Mouse (Mus musculus) skeletal muscle tissue, adult 2 months (tissue): ENCODE data around the gene Slc12a7.
A peak's percentile ranks its signal among the peaks of the same experiment; 100 is the strongest.

Experiments used
- DNase-seq: peaks from one replicate; pipeline ENCODE4 v3.0.0-alpha.2; 2012; ENCODE audit warnings: low read depth, low spot score

The Slc12a7 gene

DNA sequence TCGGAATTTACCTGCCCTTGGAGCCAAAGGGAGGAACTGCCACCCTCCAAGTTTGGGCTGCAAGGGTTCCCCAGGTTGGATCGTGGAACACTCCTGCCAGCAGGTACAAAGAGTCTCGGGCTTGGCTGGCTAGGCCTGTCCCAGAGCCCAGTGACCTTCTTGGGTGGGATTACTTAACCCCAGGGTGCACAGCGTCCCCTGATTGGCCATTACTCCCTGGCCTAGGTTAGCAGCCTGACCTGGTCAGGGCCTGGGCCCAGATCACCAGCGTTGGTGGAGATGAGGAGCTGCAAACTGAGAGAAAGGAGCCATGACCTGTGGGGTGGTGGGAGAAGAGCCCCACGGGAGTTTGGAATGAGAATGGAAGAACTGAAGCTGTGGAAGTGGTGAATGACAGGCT lies 30.0 kb downstream of the Slc12a7 start:
- DNase-seq = no peak

DNA sequence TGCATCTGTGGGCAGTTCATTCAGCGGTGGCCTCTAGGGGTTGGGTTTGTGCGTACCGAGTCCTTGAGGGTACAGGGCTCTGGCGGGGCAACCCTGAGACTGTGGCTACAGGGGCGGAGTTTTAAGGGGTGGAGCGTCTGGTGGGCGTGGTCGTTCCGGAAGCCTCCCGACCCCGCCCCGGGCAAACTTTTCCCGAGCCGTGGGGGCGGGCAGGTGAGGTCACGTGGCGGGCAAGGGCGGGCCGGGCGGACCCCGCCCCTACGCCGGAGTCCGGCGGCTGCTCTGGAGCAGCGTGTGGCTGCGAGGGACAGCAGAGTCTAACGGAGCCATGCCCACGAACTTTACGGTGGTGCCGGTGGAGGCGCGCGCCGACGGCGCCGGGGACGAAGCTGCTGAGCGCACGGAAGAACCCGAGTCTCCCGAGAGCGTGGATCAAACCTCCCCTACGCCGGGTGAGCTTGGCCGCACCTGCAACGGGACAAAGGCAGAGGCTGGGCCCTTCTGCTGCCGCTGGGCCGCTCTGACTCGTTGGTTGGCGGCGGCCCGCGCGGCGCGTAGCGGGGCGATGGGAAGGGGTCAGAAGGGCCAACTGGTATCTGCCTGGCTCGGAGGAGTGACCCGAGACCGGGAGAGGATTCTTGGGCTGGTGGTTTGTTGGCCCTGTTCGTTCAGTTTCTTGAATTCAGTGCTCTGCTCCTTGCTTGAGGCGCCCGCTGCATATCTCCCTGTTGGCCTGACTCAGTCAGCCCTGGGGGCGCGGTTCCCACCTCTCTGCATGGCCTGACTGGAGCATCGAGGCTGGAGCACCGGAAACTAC lies 30.8 kb downstream of the Slc12a7 start:
- peak; percentile 63 for DNase-seq

DNA sequence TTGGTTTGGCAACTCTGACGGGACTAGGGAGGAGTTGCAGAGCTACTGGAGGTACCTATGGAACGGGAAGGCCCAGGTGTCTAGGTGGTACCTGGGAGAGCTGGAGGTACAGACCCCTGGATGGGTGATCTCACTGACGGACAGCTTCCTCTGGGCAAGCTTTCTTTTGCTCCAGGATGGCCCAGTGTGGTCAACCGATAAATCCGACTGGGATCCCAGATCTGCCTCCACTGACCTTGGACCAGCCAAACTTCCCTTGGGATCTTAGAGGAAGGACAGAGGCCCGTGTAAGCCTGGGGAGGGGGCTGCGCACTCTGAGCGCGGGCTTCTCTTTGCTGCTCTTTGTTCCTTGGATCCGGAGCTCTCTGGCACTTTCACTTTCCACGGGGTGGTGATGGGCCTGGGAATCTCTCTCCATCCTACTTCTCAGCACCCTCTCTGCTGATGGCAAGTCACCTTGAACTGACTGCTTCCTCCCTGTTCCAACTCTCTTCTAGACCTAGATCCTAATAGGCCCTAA lies 31.4 kb downstream of the Slc12a7 start:
- no peak for DNase-seq

DNA sequence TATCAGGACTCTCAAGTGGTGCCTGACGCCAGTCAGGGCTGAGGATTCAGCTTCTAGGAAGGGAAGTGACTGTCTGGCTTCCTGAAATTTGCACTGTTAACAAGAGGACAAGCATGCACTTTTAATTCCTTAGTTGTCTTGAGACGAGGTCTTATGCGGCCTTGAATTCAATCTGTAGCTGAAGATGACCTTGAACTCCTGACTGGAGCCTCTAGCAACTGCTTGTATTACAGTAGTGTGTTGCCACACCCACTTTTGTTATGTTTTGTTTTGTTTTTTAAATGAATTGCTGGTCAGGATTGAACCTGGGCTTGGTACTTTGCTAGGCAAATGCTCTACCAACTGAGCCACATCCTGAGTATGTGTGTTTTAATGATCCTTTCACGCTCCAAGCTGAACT lies 32.5 kb downstream of the Slc12a7 start:
- no peak for DNase-seq

DNA sequence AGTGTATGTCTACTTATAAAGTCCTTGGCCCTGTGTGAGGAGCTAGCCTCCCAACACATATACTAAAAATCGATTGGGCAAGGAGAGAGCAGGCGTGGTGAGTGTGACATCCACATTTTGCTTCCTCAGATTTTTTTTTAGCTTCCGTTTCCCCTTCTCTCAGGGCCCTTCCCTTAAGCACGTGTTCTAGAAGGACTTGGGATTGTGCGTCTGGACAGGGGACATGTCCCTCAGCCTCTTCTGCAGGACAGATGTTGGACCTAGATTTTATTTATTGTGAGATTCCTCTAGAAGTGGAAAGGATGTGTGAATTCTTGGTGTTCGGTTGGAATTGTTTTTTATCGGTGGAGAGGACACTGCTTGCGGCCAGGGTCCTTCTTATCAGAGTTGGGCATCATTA lies 34.3 kb downstream of the Slc12a7 start:
- no peak for DNase-seq

DNA sequence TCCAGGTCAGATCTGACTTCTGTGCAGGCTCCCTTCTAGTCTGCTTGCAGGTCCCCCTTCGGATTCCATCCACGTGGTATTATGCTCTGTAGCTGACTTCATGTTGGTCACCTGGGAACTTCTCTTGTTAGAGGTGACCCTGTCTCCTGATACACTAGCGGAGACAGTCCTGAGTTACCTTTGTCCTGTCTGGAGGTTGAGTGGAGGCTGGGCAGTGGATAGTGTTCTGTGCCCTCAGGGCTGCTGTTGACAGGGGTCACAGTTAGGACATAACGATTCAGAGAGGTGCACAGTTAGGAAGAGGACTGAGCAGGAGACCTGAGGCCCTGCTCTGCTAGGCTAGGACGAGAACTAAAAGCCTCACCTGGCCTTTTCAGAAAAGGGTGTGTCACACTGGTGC lies 34.9 kb downstream of the Slc12a7 start:
- DNase-seq = no peak

DNA sequence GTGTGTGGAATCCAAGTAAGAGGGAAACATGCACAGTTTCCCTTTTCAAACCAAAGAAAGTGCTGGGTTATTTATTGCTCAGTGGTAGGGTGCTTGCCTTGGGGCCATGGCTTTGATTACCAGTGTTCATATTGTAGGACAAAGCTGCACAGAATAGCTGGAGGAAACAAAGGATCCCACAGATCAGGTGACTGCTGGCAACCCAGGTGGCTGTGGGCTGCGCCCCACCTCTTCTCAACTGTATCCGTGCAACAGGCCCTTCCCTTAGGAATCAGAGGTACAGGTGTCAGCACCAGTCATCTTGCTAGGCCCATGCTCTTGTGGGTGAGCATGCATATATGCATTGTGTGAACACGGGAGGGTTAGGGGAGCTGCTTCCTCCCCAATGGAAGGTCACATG lies 35.4 kb downstream of the Slc12a7 start:
- DNase-seq = no peak

DNA sequence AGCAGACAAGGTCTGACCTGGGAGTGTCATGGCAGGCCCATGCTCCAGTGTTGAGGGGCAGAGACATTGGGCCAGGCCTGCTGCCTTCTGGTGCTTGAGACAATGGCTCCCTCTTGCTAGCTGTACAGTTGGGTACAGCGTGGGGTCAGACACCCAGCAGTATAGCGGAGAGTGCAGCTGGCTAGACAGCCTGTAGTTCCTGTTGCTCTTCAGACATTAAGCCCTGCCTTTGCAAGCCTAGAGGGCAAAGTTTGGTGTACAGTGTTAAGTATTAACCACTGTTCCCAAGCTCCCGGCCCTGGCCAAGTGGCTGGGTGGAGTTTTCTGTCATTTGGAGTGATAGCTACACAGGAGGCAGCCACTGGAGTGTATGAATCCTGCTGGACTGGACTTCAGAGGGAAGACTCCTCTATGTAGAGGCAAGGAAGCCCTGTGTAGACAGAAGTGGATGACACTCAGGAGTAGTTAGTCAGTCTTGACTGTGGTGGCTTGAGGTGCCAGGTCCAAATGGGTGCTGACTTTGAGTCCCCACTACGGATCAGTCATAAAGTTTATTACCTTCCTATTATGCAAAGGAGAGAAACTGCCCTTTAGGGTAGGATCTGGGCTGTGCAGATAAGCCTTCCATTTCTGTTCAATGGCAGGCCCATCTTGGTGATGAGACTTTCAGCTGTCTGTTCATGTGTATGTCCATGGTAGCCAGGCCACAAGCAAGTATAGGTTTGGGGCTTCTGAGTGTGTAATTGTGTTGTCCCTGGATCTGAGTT lies 37.2 kb downstream of the Slc12a7 start:
- DNase-seq = no peak

DNA sequence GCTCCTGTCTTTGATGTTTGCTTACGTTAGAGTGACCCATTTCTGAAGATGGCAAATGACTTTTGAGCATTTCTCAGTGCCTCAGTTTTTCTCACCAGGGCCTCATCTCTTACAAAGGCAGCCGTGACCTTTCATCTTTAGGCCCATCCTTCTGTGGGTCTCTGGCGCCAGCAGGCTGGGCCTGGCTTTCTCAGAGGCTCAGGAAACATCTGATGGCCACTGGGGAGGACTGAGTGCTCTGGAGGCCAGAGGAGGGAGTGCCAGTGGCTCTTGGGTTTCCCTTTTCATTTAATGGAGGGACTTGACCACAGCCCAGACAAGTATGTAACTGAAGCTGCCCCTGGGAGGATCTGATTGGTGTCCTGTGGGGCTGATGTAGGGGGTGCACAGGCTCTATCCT lies 38.2 kb downstream of the Slc12a7 start:
- no peak for DNase-seq

DNA sequence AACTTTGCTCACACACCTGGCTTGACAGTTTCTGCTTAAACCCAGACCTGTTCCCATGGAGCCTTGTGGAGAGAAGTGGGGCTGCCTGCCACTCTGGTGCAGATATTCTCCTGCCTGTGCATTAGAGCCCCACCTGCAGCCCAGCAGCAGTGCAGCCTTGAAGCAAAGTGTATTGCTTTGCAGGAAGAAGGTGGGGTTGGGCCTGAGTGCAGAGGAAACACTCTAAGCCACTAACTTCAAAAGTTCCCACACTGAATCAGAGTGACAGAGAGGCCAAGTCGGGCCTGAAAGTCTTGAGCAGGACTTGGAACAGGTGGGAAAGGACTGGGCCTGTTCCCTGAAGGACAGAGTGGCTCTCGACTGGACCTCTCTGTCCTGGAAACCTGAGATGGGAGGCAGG lies 39.8 kb downstream of the Slc12a7 start:
- DNase-seq = no peak

DNA sequence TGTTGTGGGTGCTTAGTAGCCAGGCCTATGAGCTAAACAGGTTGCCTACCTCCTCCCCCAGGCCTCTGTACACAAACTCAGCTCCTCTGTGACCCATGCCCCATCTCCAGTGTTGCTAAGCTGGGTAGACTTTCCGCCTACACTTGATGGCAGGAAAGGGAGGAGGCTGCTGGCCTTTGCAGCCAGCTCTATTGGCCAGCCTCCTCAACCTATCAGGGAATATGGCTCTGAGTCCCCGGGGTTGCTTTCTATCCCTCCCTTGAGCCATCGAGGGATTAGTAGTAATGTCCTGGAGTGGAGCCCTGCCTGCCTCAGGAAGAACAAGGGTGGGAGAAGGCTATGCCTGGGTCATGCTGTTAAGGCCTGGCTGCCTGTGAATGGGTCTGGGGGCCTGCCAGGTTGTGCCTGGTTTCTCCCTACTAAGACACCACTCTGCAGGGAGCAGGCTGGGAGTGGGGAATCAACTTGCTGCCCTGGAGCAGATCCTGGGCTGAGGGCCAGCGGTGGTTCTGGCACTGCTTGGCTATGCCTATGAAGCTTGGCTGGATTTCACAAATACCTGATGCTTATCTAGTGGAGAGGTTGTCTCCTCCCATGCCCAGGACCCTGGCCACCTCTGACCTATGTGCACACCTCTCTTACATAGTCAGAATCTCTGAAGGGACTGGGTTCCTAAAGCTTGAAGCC lies 40.8 kb downstream of the Slc12a7 start:
- DNase-seq = no peak

DNA sequence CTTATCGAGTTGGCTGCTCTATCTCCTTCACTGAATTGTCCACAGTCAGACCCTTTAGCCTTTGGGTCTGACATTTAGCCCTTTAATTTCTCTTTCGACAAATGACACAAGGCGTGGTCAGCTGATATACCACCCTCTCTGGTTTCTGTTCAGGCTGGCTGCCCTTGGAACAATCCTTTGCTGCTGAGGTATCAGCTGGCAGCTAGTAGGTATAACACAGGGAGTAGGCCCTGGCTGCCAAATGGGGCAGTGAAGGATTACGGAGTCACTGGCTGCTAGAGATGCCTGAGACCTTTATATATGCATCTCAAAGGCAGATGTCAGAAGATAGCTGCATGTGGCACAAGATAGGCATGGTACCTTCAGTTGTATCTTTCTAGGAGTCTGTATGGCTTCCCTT lies 42.9 kb downstream of the Slc12a7 start:
- DNase-seq = no peak

DNA sequence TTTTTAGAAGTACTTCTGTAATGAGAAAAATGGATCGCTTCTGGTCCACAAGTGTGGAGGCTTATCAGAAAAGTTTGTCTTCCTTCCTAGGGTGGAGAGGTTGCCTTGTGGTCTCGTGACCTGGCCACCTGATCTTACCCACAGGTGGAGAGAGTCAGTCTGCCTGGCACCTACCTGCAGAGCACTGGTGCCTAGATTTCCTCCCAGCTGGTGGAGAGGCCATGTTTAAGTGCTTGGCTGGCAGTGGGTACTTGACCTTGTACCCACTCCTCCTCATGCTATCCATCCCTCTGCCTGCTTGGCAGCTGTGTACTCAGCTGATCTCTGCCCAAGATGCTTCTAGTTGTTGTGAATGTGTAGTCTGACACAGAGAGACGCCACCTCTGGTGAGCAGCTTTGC lies 44.7 kb downstream of the Slc12a7 start:
- no peak for DNase-seq

DNA sequence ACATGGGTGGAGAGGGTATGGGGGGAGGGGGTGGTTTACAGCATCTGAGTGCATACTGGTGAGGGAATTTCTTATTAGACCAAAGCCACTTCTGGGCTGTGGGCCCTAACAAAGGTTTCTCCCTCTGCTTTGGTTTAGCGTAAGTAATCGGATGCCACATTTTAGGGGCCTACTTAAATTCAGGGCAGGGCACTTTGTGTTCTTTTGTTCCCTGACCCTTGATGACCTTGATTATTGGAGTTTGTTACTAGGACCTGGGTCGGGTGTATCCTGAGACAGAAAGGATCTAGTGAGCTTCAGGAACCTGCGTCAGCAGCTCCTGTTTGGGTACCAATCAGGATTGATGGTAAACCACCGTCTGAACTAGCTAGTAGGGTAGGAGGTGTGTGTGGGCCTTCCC lies 49.6 kb downstream of the Slc12a7 start:
- no peak for DNase-seq

DNA sequence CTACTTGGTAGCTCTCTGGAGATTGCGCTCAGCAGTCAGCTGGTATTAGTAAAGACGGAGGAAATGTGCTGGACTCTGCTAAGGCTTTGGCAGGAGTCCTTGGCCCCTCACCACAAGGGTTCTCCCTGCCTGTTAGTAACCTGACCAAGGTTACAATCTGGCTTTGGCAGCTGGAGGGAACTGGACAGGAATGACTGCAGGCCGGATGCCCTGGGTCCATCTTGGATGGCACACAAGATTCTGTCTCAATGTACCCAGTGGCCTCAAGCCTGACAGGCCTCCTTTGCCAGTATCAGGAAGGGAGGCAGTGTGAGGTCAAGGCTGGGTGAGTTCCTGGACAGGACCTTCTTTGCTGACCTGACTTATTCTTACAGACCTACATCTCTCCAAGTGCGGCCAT lies 59.3 kb downstream of the Slc12a7 start:
- peak; percentile 69 for DNase-seq

DNA sequence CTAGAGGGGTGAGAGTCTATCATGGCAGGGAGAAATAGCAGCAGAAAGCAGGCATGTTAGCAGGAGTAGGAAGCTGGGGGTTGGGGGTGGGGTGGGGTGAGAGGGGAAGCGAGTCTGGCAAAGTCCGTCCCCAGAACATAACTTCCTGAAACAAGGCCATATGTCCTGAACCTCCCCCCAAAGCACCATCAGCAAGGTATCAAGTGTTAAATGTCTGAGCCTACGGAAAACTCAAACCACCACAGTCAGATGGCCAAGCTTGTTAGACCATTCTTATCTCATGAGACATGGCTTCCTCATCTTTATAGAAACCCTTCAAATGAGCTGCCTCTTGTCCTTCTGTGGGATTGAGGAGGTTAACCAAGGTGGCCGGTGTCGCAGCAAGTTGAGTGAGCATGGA lies 60.3 kb downstream of the Slc12a7 start:
- DNase-seq = no peak

DNA sequence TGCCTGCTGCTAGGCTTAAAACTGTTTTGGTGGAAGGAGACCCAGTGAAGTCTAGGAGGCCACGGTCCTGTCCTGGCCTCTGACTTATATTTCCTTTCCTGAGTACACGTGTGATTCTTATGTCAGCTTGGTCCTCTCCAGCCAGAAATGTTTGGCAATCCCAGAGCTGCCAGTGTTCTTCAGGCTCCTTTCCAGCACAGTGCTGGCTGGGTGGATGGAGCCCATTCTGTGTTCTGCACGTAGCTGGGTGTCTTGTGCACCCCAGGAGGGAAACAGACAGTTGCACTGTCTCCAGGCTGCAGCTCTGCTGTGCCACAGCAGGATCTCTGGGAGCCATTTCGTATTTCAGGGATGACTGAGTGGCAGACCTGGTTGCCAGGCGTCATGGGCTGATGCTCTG lies 66.2 kb downstream of the Slc12a7 start:
- DNase-seq = no peak

DNA sequence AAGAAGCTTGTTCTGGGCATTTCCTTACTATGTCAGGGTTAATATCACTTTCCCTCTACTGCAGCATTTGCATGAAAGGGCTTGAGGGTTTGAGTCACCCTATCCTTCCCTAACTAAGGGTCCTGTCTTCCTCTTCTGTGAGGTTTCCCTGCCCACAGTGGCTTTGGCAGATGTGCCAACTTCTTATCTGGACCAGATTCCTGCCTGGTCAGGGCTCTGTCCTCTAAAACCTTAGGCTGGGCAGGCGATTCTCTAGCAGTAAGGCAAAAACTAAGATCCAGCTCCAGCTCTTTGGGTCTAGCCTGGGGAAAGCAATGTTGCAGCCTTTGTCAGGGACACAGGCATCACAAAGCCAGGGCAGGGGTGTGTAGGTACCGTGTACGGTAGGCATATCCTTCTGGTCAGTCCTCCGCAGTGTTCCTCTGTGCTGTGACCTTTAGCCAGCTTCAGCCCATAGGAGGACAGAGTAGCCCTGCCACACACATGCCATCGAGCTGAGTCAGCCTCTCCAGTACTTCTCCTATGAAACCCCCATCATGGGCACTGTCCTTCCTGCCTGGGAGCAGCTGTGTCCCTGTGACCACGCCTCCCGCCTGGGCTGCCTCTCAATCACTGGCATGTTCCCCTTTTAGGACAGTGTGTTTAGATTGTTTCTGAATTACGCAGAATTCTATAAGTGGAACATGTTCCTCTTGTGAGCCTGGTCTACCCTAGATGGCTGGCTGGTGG lies 70.7 kb downstream of the Slc12a7 start:
- peak; percentile 53 for DNase-seq

DNA sequence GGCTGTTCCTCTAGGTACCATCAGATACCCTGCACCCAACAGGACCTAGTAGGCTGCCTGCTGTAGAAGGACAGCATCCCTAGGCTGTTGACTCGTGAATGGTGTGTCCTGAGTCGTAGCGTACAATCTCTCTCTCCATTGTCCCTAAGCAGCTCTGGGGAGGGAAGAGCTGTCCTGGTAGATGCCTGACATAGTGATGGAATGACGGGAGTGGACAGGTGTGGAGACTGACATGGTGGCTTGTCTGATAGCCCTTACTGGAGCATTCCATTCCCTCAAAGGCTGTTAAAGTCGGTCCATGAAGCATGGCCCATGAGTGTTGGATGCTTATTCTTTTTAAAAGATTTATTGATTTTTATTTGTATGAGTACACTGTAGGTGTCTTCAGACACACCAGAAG lies 72.0 kb downstream of the Slc12a7 start:
- no peak for DNase-seq

DNA sequence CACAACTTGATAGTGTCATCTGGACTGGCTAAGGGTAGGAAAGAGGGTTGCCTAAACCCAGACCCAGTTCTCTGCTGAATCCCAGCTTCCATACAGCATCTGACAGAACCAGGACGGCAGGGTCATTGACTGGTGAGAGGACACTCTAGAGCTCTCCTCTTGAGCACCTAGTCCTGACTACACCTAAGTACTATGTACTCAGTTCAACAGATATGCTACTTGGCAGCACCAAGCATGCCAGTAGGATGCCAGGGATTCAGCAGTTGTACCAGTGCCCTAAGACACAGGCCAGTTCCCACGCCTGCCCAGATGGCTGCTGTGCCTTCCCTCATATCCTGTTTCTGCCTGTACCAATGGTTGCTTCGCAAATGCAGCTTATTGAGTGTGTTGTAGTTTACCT lies 80.0 kb downstream of the Slc12a7 start:
- DNase-seq = no peak

DNA sequence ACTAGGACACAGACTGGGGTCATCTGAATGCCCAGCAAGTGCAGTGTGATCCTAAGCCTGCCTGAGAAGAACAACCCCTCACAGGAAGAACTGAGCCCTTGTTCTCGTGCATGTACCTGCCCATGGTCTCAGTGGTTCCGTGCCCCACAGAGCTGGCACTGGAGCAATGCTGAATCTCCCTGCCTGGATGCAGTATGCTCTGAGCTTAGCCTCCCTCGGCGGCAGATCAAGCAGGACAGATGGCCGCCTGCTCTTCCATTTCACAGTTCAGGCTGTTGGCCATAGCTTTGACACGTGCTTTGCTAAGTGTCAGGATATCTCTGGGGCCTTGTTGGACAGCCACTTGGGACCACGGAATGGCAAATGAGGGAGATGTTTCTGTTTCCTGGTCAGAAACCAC lies 81.3 kb downstream of the Slc12a7 start:
- no peak for DNase-seq

DNA sequence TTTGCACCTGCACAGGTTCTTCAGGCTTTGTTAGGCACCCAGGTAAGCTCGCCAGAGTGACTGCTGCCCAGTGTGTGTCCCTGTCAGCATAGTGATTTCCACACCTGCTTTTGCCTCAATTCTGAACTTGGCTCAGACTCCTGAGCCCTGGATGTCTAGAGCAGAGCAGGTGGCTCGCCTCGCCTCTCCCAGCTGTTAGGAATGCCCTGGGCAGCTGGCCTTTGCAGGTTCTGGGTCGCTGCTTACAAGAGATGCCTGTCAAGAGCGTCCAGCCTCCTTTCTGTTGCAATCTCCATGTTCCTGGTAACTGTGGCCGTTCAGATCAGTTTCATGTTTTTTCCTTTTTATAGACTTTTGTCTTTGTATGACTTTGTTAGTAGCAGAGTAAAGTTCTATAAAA lies 83.4 kb downstream of the Slc12a7 start:
- no peak for DNase-seq
